Mouse (Mus musculus) heart, embryonic 15.5 days (tissue): ENCODE data around the gene Fggy. TPM values are rescaled to one million over a fixed set of nuclear protein-coding genes. Genes with fewer than 3 reads are reported as not detected.
A peak's percentile ranks its signal among the peaks of the same experiment; 100 is the strongest.

Source experiments
- ATAC-seq: fragments of 200-750 bp; cut with Nextera tagmentation; replicated peaks from 2 replicates; pipeline ENCODE4 v1.8.0; 2017; ENCODE audit warnings: low read depth, moderate TSS enrichment; ENCODE audit not compliant: insufficient number of reproducible peaks, insufficient read depth, low FRiP score
- H3K27ac ChIP-seq: fragments of 300-500 bp; sonication (generic); 2 replicates; pipeline ENCODE4 v1.5.1; 2015; ENCODE audit warnings: mild to moderate bottlenecking, inconsistent platforms
- H3K27me3 ChIP-seq: fragments of 300-500 bp; sonication (generic); 2 replicates; pipeline ENCODE4 v1.6.1; 2015; ENCODE audit warnings: inconsistent platforms
- H3K36me3 ChIP-seq: fragments of 300-500 bp; sonication (generic); 2 replicates; pipeline ENCODE4 v1.6.1; 2015; ENCODE audit warnings: mild to moderate bottlenecking, inconsistent platforms
- H3K4me1 ChIP-seq: fragments of 300-500 bp; sonication (generic); replicated peaks from 2 replicates; pipeline ENCODE4 v1.6.1; 2015; ENCODE audit warnings: inconsistent platforms
- H3K4me2 ChIP-seq: fragments of 300-500 bp; sonication (generic); 2 replicates; pipeline ENCODE4 v1.6.1; 2015; ENCODE audit warnings: inconsistent platforms, mild to moderate bottlenecking, moderate library complexity
- H3K4me3 ChIP-seq: fragments of 300-500 bp; sonication (generic); 2 replicates; pipeline ENCODE4 v1.5.1; 2015; ENCODE audit warnings: mild to moderate bottlenecking, inconsistent platforms
- H3K9ac ChIP-seq: fragments of 300-500 bp; sonication (generic); 2 replicates; pipeline ENCODE4 v1.6.1; 2015; ENCODE audit warnings: mild to moderate bottlenecking, inconsistent platforms
- H3K9me3 ChIP-seq: fragments of 300-500 bp; sonication (generic); replicated peaks from 2 replicates; pipeline ENCODE4 v1.6.1; 2016; ENCODE audit warnings: inconsistent platforms
- WGBS: fragments of 180-500 bp; shearing (Covaris S2); methylation state at CpG from one replicate; pipeline ENCODE4 v1.1.7; 2015; ENCODE audit warnings: mixed read lengths; 5-methylcytosine and 5-hydroxymethylcytosine counted together
- polyA plus RNA-seq: library from polyadenylated mRNA; unstranded; fragments of >200 nt; fragmentation: Nextera tagmentation; extraction: Ambion mirVana; gene quantifications from 2 replicates; pipeline ENCODE4 v1.2.1, GENCODE M21; 2015

The Fggy gene
- polyA plus RNA-seq, 1 experiment from 2014 or later = 4.5 TPM

GRCm38 (mm10) chr4:95793647-95794328 is 236.5 kb downstream of the Fggy start:
- Histone ChIP-seq H3K27ac (no peak overlapping the region), H3K4me2 (no peak overlapping the region)
- 54% methylated on average over 7 of the region's 7 CpGs for WGBS

GRCm38 (mm10) chr4:95794651-95795050 is 237.3 kb downstream of the Fggy start:
- peaks cover 8% of the 10 kb centered on the region for H3K4me1 ChIP-seq
- H3K4me2 ChIP-seq = no peak overlapping the region
- no peaks in the 10 kb centered on the region for H3K9me3 ChIP-seq
- ATAC-seq = no peak
- no peaks in the 10 kb centered on the region for H3K27me3 ChIP-seq
- H3K36me3 ChIP-seq = no peaks in the 10 kb centered on the region
- no peak overlapping the region for H3K27ac ChIP-seq
- H3K9ac ChIP-seq = no peak overlapping the region
- H3K4me3 ChIP-seq = no peak overlapping the region
- WGBS = 30% methylated on average over 6 of the region's 6 CpGs

More at GRCm38 (mm10) chr4:95793647-95794328, 236.5 kb downstream of the Fggy start:
- Histone ChIP-seq H3K4me1 (peaks cover 8% of the 10 kb centered on the region), H3K9me3 (no peaks in the 10 kb centered on the region), H3K27me3 (no peaks in the 10 kb centered on the region), H3K36me3 (no peaks in the 10 kb centered on the region), H3K9ac (no peak overlapping the region), H3K4me3 (no peak overlapping the region)
- no peak for ATAC-seq

GRCm38 (mm10) chr4:95795283-95795682 is 238.0 kb downstream of the Fggy start:
- Histone ChIP-seq H3K9me3 (no peaks in the 10 kb centered on the region), H3K4me1 (peaks cover 8% of the 10 kb centered on the region), H3K27ac (no peak overlapping the region), H3K36me3 (no peaks in the 10 kb centered on the region), H3K4me2 (no peak overlapping the region), H3K4me3 (no peak overlapping the region), H3K9ac (no peak overlapping the region), H3K27me3 (no peaks in the 10 kb centered on the region)
- ATAC-seq = no peak
- 42% methylated on average over 2 of the region's 2 CpGs for WGBS

GRCm38 (mm10) chr4:95819650-95820049 is 262.3 kb downstream of the Fggy start:
- H3K4me3 ChIP-seq = no peak overlapping the region
- H3K4me1 ChIP-seq = no peaks in the 10 kb centered on the region
- no peaks in the 10 kb centered on the region for H3K9me3 ChIP-seq
- H3K36me3 ChIP-seq = no peaks in the 10 kb centered on the region
- H3K4me2 ChIP-seq = no peak overlapping the region
- ATAC-seq = no peak
- WGBS = 77% methylated on average over 2 of the region's 2 CpGs
- no peaks in the 10 kb centered on the region for H3K27me3 ChIP-seq
- H3K9ac ChIP-seq = no peak overlapping the region
- no peak overlapping the region for H3K27ac ChIP-seq

GRCm38 (mm10) chr4:95821906-95822579 is 264.7 kb downstream of the Fggy start:
- Histone ChIP-seq H3K27me3 (no peaks in the 10 kb centered on the region), H3K9me3 (no peaks in the 10 kb centered on the region), H3K4me3 (no peak overlapping the region), H3K36me3 (no peaks in the 10 kb centered on the region), H3K27ac (no peak overlapping the region), H3K4me1 (no peaks in the 10 kb centered on the region), H3K4me2 (no peak overlapping the region), H3K9ac (no peak overlapping the region)
- ATAC-seq = no peak
- WGBS = 68% methylated on average over 3 of the region's 3 CpGs

- Histone ChIP-seq H3K9me3 (no peaks in the 10 kb centered on the region), H3K4me3 (no peak overlapping the region), H3K36me3 (no peaks in the 10 kb centered on the region), H3K4me2 (no peak overlapping the region), H3K27ac (no peak overlapping the region), H3K27me3 (no peaks in the 10 kb centered on the region), H3K9ac (no peak overlapping the region), H3K4me1 (no peaks in the 10 kb centered on the region)
- ATAC-seq = no peak
- WGBS = 88% methylated on average over 4 of the region's 4 CpGs
Measured at GRCm38 (mm10) chr4:95828164-95828563, 270.9 kb downstream of the Fggy start.

GRCm38 (mm10) chr4:95830320-95830719 is 273.0 kb downstream of the Fggy start:
- no peak for ATAC-seq
- Histone ChIP-seq H3K4me2 (no peak overlapping the region), H3K4me1 (no peaks in the 10 kb centered on the region), H3K9me3 (no peaks in the 10 kb centered on the region), H3K9ac (no peak overlapping the region), H3K27me3 (no peaks in the 10 kb centered on the region), H3K27ac (no peak overlapping the region), H3K4me3 (no peak overlapping the region), H3K36me3 (no peaks in the 10 kb centered on the region)
- 72% methylated on average over 2 of the region's 2 CpGs for WGBS

GRCm38 (mm10) chr4:95839860-95840259 is 282.6 kb downstream of the Fggy start:
- Histone ChIP-seq H3K9me3 (no peaks in the 10 kb centered on the region), H3K27me3 (no peaks in the 10 kb centered on the region), H3K4me1 (no peaks in the 10 kb centered on the region), H3K36me3 (no peaks in the 10 kb centered on the region), H3K9ac (no peak overlapping the region), H3K4me2 (no peak overlapping the region), H3K27ac (no peak overlapping the region), H3K4me3 (no peak overlapping the region)
- ATAC-seq = no peak
- WGBS = 79% methylated on average over 1 of the region's 1 CpGs

GRCm38 (mm10) chr4:95840389-95841053 is 283.2 kb downstream of the Fggy start:
- Histone ChIP-seq H3K36me3 (no peaks in the 10 kb centered on the region), H3K4me3 (no peak overlapping the region), H3K9me3 (no peaks in the 10 kb centered on the region), H3K4me2 (no peak overlapping the region), H3K4me1 (no peaks in the 10 kb centered on the region; the same call in 1 of the 2 replicates), H3K9ac (no peak overlapping the region), H3K27ac (no peak overlapping the region), H3K27me3 (no peaks in the 10 kb centered on the region)
- ATAC-seq = no peak
- 81% methylated on average over 6 of the region's 6 CpGs for WGBS

- Histone ChIP-seq H3K9ac (no peak overlapping the region), H3K4me1 (peaks cover 18% of the 10 kb centered on the region), H3K27ac (peak overlapping the region; percentile 63), H3K9me3 (no peaks in the 10 kb centered on the region), H3K36me3 (no peaks in the 10 kb centered on the region), H3K27me3 (no peaks in the 10 kb centered on the region), H3K4me2 (no peak overlapping the region), H3K4me3 (no peak overlapping the region)
- WGBS = 21% methylated on average over 6 of the region's 6 CpGs
- peak; percentile 17; the same call in 1 of the 2 replicates for ATAC-seq
Measured at GRCm38 (mm10) chr4:95845981-95846617, 288.8 kb downstream of the Fggy start.

- Histone ChIP-seq H3K36me3 (no peaks in the 10 kb centered on the region), H3K9me3 (no peaks in the 10 kb centered on the region), H3K4me1 (peaks cover 18% of the 10 kb centered on the region), H3K4me3 (no peak overlapping the region), H3K27me3 (no peaks in the 10 kb centered on the region), H3K4me2 (no peak overlapping the region), H3K27ac (no peak overlapping the region), H3K9ac (no peak overlapping the region)
- no peak for ATAC-seq
Measured at GRCm38 (mm10) chr4:95847219-95847618, 289.9 kb downstream of the Fggy start.
